Mouse (Mus musculus): ENCODE data around the gene Stab1. TPM values are rescaled to one million over a fixed set of nuclear protein-coding genes. Genes with fewer than 3 reads are reported as not detected.

Stab1 gene
- polyA plus RNA-seq, 1 experiment: 0.57 TPM

DNA sequence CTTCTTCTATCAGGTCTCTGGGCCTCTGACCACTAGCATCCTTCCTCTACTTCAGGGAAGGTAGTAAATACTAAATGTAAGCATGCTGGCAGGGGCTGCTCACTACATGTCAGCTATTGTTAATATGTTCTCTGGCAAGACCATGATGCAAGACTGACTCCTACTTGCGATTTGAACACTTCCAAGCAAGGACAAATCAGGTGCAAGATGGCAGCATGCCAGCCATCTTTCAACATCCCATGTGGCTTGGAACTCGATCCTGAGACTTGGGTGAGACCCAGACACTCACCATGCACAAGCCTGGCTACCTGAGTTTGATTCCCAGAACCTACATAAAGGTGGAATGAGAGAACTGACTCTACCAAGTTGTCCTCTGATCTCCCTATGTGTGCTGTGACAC, 23.5 kb upstream of the Stab1 start:
- H3K4me1 ChIP-seq (ENCODE audit: control insufficient read depth, insufficient read depth, low read length): no peaks in the 10 kb centered on the region
- H3K27ac ChIP-seq (ENCODE audit: insufficient read depth, low read length): no peak overlapping the region
- H3K9ac ChIP-seq (ENCODE audit: low read depth, poor library complexity, severe bottlenecking): no peak overlapping the region
- H3K36me3 ChIP-seq (ENCODE audit: control insufficient read depth, insufficient read depth, low read length, poor library complexity, severe bottlenecking): peaks cover 57% of the 10 kb centered on the region
- TF ChIP-seq POLR2A (IDR thresholded peaks at IDR 0.05; ENCODE audit: insufficient read depth, low read length) (no peak), CTCF (IDR thresholded peaks at IDR 0.05; ENCODE audit: low read depth, low read length) (no peak), EP300 (IDR thresholded peaks at IDR 0.05; ENCODE audit: insufficient read depth, low read depth, low read length) (no peak)
- no peaks in the 10 kb centered on the region for H3K9me3 ChIP-seq (replicated peaks; ENCODE audit: control insufficient read depth, insufficient read depth, low read length, poor library complexity, severe bottlenecking)
- H3K4me3 ChIP-seq (ENCODE audit: low read depth, low read length): no peak overlapping the region
- no peaks in the 10 kb centered on the region for H3K27me3 ChIP-seq (ENCODE audit: control insufficient read depth, insufficient read depth, low read length, poor library complexity, severe bottlenecking)

DNA sequence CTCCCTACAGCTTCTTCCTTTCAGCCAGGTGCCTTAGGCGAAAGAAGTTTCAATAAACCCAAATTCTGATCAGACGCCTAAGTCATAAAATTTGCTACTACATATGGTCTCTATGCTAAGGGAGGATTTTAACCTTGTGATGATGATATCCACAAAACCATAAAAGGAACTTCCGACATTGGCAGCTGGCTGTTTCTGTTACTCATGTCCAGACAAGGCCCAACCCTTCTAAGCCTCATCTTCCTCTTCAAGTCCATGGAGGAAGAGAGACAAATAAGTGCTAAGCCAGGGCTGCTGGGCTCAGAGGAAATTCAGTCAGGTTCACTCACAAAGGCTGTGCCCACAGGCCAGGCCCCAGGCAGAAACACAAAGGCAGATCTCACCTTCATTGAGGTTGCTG, 20.9 kb upstream of the Stab1 start:
- no peaks in the 10 kb centered on the region for H3K4me1 ChIP-seq (ENCODE audit: control insufficient read depth, insufficient read depth, low read length)
- H3K36me3 ChIP-seq (ENCODE audit: control insufficient read depth, insufficient read depth, low read length, poor library complexity, severe bottlenecking): peaks cover 71% of the 10 kb centered on the region
- no peak for TF ChIP-seq EP300 (IDR thresholded peaks at IDR 0.05; ENCODE audit: insufficient read depth, low read depth, low read length)
- TF ChIP-seq CTCF (IDR thresholded peaks at IDR 0.05; ENCODE audit: low read depth, low read length): no peak
- no peak for TF ChIP-seq POLR2A (IDR thresholded peaks at IDR 0.05; ENCODE audit: insufficient read depth, low read length)
- H3K4me3 ChIP-seq (ENCODE audit: low read depth, low read length): no peak overlapping the region
- H3K27me3 ChIP-seq (ENCODE audit: control insufficient read depth, insufficient read depth, low read length, poor library complexity, severe bottlenecking): no peaks in the 10 kb centered on the region
- no peak overlapping the region for H3K27ac ChIP-seq (ENCODE audit: insufficient read depth, low read length)
- no peaks in the 10 kb centered on the region for H3K9me3 ChIP-seq (replicated peaks; ENCODE audit: control insufficient read depth, insufficient read depth, low read length, poor library complexity, severe bottlenecking)
- H3K9ac ChIP-seq (ENCODE audit: low read depth, poor library complexity, severe bottlenecking): no peak overlapping the region

DNA sequence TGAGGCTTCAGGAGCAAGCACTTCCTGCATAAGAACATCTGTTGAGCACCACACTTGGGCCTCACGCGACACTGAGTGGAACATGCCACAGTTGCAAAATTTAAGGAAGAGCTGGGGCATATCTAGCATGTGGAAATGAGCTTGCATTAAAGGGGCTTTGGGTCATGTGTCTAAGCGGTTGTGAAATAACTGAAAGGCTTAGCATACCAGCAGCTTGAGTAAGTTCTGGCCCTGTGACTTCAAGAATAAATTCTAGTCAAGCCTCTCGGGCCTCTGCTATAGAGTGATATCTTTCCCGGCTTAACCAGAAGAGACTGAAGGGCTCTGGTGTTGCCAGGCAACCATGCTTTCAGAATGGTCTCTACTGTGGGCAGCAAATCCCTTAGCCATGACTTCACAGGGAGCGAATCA, 20.3 kb upstream of the Stab1 start:
- Histone ChIP-seq H3K27ac (ENCODE audit: insufficient read depth, low read length) (no peak overlapping the region), H3K4me3 (ENCODE audit: low read depth, low read length) (no peak overlapping the region), H3K36me3 (ENCODE audit: control insufficient read depth, insufficient read depth, low read length, poor library complexity, severe bottlenecking) (peaks cover 72% of the 10 kb centered on the region), H3K9ac (ENCODE audit: low read depth, poor library complexity, severe bottlenecking) (no peak overlapping the region), H3K9me3 (replicated peaks; ENCODE audit: control insufficient read depth, insufficient read depth, low read length, poor library complexity, severe bottlenecking) (no peaks in the 10 kb centered on the region), H3K27me3 (ENCODE audit: control insufficient read depth, insufficient read depth, low read length, poor library complexity, severe bottlenecking) (no peaks in the 10 kb centered on the region), H3K4me1 (ENCODE audit: control insufficient read depth, insufficient read depth, low read length) (no peaks in the 10 kb centered on the region)
- no peak for TF ChIP-seq CTCF (IDR thresholded peaks at IDR 0.05; ENCODE audit: low read depth, low read length)
- no peak for TF ChIP-seq EP300 (IDR thresholded peaks at IDR 0.05; ENCODE audit: insufficient read depth, low read depth, low read length)
- no peak for TF ChIP-seq POLR2A (IDR thresholded peaks at IDR 0.05; ENCODE audit: insufficient read depth, low read length)

DNA sequence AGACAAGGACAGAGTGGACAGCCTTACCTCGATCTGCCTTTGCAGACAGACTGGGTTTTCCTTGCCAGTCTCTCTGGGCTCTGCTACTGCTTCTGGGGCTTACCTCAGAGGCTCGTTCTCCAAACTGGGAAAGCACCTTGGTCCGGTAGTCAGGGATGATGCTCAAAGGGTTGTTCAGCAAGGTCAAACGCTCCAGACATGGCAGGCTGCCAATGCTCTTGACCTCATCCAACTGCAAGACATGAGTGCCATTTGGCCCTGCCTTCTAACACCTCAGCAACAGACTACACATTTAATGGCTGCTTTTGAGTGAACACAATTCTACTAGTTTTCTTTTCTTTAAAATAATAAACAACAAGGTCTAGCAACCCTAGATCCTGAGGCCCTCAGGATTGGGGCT, 18.2 kb upstream of the Stab1 start:
- Histone ChIP-seq H3K27ac (ENCODE audit: insufficient read depth, low read length) (no peak overlapping the region), H3K9ac (ENCODE audit: low read depth, poor library complexity, severe bottlenecking) (no peak overlapping the region), H3K4me3 (ENCODE audit: low read depth, low read length) (no peak overlapping the region), H3K36me3 (ENCODE audit: control insufficient read depth, insufficient read depth, low read length, poor library complexity, severe bottlenecking) (peaks cover 67% of the 10 kb centered on the region), H3K9me3 (replicated peaks; ENCODE audit: control insufficient read depth, insufficient read depth, low read length, poor library complexity, severe bottlenecking) (no peaks in the 10 kb centered on the region), H3K27me3 (ENCODE audit: control insufficient read depth, insufficient read depth, low read length, poor library complexity, severe bottlenecking) (no peaks in the 10 kb centered on the region), H3K4me1 (ENCODE audit: control insufficient read depth, insufficient read depth, low read length) (no peaks in the 10 kb centered on the region)
- TF ChIP-seq EP300 (IDR thresholded peaks at IDR 0.05; ENCODE audit: insufficient read depth, low read depth, low read length) (no peak), CTCF (IDR thresholded peaks at IDR 0.05; ENCODE audit: low read depth, low read length) (no peak), POLR2A (IDR thresholded peaks at IDR 0.05; ENCODE audit: insufficient read depth, low read length) (no peak)

DNA sequence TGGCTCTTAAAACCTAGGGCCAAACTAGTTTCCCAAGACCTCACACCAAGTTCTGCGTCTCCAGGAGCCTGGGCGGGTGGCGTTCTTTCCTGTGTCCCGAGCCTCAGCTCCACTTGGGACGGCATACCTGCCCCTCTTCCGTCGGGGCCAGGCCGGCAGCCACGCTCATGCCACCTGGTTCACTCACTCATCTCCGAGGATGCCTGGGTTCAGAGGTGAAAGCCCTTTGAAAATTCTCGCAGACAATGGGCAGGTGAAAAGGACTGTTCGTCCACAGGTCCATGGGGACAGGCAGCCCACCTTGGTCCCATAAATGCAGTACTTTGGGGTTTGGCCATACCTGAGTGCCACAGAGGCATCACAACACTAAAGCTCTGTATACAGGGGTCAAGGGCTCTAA, 15.8 kb upstream of the Stab1 start:
- no peak for TF ChIP-seq POLR2A (IDR thresholded peaks at IDR 0.05; ENCODE audit: insufficient read depth, low read length)
- TF ChIP-seq EP300 (IDR thresholded peaks at IDR 0.05; ENCODE audit: insufficient read depth, low read depth, low read length): no peak
- no peak for TF ChIP-seq CTCF (IDR thresholded peaks at IDR 0.05; ENCODE audit: low read depth, low read length)
- Histone ChIP-seq H3K4me3 (ENCODE audit: low read depth, low read length) (no peak overlapping the region), H3K4me1 (ENCODE audit: control insufficient read depth, insufficient read depth, low read length) (no peaks in the 10 kb centered on the region), H3K9me3 (replicated peaks; ENCODE audit: control insufficient read depth, insufficient read depth, low read length, poor library complexity, severe bottlenecking) (no peaks in the 10 kb centered on the region), H3K27ac (ENCODE audit: insufficient read depth, low read length) (no peak overlapping the region), H3K36me3 (ENCODE audit: control insufficient read depth, insufficient read depth, low read length, poor library complexity, severe bottlenecking) (peaks cover 47% of the 10 kb centered on the region), H3K27me3 (ENCODE audit: control insufficient read depth, insufficient read depth, low read length, poor library complexity, severe bottlenecking) (no peaks in the 10 kb centered on the region), H3K9ac (ENCODE audit: low read depth, poor library complexity, severe bottlenecking) (no peak overlapping the region)

DNA sequence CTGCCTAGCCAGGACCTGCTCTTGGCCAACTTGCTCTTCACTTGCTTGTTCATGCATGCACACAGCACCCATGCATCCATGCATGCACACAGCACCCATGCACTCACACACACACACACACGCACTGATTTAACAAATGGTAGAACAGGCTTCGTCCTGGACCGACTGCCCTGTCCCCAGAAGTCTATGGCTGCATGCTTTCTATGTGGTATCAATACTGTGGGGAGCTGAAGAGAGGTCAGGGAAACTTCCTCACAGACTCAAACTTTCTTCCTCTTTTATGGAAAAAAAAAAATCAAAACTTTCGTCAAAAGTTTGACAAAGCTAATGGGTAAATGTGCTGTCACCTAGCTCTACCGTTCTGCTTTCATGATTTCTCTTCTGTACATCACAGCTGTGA, 15.1 kb upstream of the Stab1 start:
- no peaks in the 10 kb centered on the region for H3K4me1 ChIP-seq (ENCODE audit: control insufficient read depth, insufficient read depth, low read length)

More for the DNA sequence above, 15.1 kb upstream of the Stab1 start:
- no peak overlapping the region for H3K27ac ChIP-seq (ENCODE audit: insufficient read depth, low read length)
- H3K9ac ChIP-seq (ENCODE audit: low read depth, poor library complexity, severe bottlenecking): no peak overlapping the region
- H3K4me3 ChIP-seq (ENCODE audit: low read depth, low read length): no peak overlapping the region
- H3K36me3 ChIP-seq (ENCODE audit: control insufficient read depth, insufficient read depth, low read length, poor library complexity, severe bottlenecking): peaks cover 43% of the 10 kb centered on the region
- TF ChIP-seq EP300 (IDR thresholded peaks at IDR 0.05; ENCODE audit: insufficient read depth, low read depth, low read length): no peak
- no peak for TF ChIP-seq CTCF (IDR thresholded peaks at IDR 0.05; ENCODE audit: low read depth, low read length)
- no peak for TF ChIP-seq POLR2A (IDR thresholded peaks at IDR 0.05; ENCODE audit: insufficient read depth, low read length)
- no peaks in the 10 kb centered on the region for H3K9me3 ChIP-seq (replicated peaks; ENCODE audit: control insufficient read depth, insufficient read depth, low read length, poor library complexity, severe bottlenecking)
- no peaks in the 10 kb centered on the region for H3K27me3 ChIP-seq (ENCODE audit: control insufficient read depth, insufficient read depth, low read length, poor library complexity, severe bottlenecking)
